Mouse (Mus musculus): ENCODE measurements around the gene Nrbp1. TPM values are rescaled to one million over a fixed set of nuclear protein-coding genes. Genes with fewer than 3 reads are reported as not detected.
"Not testable (repeated sequence)": the region's sequence is repeated elsewhere in the genome, so short reads cannot be mapped to it uniquely, and the experiment has no call there.

The Nrbp1 gene
- total RNA-seq, 2 experiments from 2014 or later: 83.8 to 85.2 TPM

DNA sequence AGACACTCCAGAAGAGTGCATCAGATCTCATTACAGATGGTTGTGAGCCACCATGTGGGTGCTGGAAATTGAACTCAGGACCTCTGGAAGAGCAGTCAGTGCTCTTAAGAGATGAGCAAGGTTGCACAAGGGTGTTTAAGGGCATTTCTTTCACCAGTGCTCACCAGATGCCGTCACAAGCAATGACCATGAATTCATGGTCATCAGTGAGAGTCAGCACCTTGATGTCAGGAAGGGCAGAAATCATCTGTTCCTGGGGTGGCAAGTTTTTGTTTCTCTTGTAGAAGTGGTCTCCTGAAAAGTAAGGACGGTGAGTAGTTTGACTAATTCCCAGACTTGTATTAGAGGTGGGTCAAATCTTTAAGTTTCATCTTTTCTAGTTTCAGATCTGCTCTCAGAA is 36.8 kb upstream of the Nrbp1 start:
- DNase-seq: no peak
- intact Hi-C loops (cut with DNase I): loop anchor here (2.0 kb wide), 1 partner anchor 15 kb away; no protein-coding TSS in a partner anchor

DNA sequence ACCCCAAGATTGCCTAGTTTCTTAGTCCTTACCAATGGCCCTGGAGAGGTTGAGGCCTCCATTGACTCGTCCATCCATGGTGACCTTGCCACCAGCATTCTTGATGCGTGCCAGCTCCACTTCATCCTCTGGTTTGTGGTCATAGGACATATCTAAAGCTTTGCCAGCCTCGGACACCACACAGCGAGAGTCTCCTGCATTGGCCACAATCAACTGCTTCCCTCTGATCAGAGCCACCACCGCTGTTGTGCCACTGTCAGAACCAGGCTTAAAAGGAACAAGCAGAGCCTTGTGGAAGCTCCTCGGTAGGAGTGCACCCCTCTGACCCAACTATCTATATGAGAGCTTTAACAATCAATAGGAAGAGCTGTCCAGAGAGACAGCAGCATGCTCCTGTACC is 36.2 kb upstream of the Nrbp1 start:
- no peak for DNase-seq
- intact Hi-C loops (cut with DNase I): no loop called here

DNA sequence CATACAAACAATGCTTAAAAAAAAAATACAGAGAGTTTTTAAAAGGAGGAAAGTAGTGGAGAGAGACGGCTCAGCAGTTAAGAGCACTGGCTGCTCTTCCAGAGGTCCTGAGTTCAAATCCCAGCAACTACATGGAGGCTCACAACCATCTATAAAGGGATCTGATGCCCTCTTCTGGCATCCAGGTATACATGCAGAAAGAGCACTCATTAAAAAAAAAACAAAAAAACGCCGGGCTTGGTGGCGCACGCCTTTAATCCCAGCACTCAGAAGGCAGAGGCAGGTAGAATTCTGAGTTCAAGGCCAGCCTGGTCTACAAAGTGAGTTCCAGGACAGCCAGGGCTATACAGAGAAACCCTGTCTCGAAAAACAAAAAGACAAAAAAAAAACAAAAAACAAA is 24.1 kb upstream of the Nrbp1 start:
- DNase-seq; intact Hi-C loops (cut with DNase I): not testable (repeated sequence)

DNA sequence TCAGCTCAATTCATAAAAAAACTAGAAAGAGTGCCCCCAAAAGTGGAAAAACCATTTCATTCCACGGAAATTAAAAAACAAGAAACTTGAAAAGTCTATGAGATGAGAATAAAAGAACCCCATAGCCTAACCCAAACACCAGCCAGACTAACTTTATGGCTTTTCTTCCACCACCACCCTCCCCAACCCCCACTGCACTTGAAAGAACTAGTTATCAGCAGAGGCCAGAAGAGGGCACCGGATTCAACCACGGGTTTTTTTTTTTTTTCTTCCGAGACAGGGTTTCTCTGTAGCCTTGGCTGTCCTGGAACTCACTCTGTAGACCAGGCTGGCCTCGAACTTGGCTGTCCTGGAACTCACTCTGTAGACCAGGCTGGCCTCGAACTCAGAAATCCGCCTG is 22.4 kb upstream of the Nrbp1 start:
- no peak for DNase-seq
- intact Hi-C loops (cut with DNase I): loop anchor here (2.0 kb wide), 1 partner anchor 15 kb away; the partner anchor contains the start of gene Zfp513

DNA sequence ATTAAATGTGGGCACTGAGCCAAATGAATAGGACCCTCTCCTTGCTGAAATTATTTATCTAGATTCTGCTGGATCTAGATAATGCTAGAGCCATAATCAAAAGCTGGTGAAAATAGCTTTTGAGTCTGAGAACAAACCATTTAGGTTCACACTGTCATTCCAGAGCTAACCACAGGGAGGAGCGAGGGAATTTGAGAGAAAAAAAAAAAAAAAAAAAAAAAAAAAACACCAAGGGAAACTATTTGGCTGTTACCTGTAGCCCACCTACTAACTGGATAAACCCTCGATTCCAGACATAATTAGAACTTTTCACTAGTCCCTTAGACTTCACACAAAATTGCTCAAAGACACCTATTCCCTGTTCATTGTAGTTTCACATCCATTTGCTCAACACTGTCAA is 21.6 kb upstream of the Nrbp1 start:
- intact Hi-C loops (cut with DNase I): loop anchor here (1.0 to 2.0 kb wide), 2 partner anchors 16 to 109 kb away; partner anchors contain the start of gene Zfp513
- peak in 1 of 2 experiments; percentile 45 for DNase-seq

DNA sequence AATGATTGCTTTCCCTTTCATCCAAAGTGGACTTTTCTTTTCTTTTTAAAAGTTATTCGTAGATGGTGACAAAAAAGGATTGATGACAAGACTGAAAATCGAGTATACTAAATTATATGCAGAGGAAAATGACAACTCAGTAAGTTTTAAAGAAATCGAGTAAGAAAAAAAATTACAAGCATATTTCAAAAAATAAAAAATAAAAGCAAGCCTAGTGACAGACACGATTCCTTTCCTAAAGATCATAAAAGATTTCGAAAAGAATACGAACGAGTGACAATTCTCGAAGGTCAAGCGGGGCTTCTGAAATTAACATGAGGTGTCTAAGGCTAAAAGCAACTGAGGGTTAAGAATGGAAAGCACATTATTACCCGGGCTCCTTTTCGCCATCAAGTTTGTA is 21.2 kb upstream of the Nrbp1 start:
- intact Hi-C loops (cut with DNase I): loop anchor here (1.0 to 2.0 kb wide), 2 partner anchors 17 to 109 kb away; partner anchors contain the start of gene Zfp513
- DNase-seq: no peak

DNA sequence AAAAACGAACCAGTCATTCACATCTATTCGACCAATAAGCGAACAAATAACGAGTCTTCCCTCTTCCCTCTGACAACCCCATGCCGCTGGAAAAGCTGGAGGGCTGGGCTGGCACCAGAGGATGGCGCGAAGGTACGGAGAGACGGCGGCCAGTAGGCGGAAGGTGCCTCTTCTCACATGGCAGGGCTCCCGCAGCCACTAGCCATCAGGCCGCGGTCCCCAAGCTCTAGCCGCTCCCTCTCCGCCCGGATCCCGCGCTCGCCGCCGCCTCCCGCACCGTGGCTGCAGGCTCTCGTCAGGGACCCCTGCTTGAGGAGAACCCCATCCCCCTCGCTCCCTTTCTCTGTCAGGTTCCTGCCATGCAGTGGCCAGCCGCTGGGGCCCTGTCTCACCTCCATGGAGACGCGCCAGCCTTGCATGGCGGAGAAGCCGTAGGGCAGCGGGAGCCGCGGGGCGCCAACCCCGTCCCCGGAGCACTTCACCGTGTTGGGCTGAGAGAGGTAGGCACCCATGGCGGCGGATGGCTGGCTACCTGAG is 20.7 kb upstream of the Nrbp1 start:
- DNase-seq: peak; percentile 64 to 68
- intact Hi-C loops (cut with DNase I): loop anchor here (1.0 to 2.0 kb wide), 3 partner anchors 17 to 108 kb away; partner anchors contain the start of genes Gm9970 and Zfp513

DNA sequence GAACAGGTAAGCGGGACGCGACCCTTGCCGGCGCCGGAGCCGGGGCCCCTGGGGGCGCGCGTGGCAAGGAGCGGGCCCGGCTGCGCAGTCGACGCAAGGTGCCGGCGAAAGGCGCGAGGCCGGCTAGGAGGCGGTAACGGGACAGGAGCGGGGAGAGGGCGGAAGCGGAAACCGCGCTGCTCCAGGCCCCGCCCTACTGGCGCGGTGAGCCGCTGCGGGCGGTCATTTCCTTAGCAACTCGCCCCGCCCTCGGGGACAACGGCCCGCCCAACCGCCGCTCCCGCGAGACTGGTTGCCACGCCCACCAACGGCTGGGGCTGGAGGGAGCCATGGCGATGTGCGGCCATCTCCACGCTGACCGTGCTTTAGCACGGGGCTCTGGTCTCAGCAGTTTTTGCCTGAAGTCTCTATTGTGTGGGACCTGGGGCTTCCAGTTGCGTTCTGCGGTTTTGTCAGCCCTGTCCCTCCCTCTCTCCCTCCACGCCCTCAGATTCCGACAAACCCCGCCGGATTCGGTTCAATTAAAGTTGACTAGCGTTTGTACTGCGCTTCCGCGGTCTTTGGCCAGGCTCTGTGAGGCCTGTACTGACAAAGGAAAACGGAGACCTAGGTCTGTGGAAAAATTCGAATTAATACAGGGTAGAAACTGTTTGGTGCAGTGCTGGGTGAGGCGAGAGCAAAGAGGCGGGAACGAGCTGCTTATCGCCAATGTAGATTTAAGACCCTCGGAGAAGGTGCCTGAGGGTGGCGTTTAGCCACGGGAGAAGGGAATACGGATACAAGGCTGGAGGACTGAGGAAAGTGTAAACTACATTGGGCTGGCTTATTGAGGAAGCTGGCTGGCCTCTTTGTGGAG is 20.0 kb upstream of the Nrbp1 start, which contains the start of gene Ppm1g:
Ppm1g (minus strand) TSS at position 240 of the 856 bp plus-strand sequence.
- intact Hi-C loops (cut with DNase I): loop anchor here (1.0 kb wide), 1 partner anchor 21 kb away; the partner anchor contains the start of gene Gm9970
- DNase-seq: peak; percentile 99

DNA sequence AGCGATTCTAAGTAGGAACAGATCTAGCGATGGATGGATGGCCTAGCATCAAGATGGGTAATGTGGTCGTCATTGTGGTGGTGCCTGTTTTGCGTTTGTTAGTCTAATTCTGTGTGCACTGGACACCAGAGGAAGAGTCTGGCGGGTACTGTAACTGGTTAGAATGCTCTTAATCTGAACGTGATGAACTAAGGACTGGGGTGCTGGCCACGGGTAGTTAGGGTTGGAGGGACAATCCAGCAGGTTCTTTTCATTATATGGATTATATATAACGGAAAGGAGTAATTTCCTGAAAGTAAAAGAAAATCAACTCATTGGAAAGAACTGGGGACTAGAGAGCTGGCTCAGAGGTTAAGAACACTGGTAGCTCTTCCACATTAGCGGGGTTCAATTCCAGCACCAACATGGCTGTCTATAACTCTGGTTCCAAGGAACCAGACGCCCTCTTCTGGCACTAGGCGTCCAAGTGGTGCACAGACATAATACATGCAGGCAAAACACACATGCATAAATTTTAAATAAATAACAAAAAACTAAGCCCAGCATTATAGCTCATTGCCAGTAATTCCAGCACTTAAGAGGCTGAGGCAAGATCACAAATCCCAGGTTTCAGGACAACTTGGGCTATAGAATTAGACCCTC is 19.2 kb upstream of the Nrbp1 start:
- intact Hi-C loops (cut with DNase I): no loop called here
- no peak for DNase-seq

DNA sequence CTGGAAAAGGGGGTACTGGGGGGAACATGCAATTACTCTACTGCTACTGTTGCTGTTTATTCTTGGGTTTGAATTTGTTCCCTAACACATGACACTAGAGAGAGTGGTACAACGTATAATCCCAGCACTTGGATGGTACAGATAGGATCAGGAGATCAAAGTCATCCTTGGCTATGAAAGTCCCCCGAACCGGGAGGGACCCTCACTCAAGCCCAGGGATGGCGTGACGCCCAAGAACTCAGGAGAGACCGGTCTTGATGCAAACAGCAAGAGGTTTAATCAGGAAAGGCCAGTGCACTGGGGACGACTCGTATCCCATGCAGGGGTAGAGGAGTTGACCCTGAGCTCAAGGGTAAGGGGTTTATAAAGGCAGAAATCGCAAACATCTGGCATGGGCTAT is 18.0 kb upstream of the Nrbp1 start:
- intact Hi-C loops (cut with DNase I): no loop called here
- no peak for DNase-seq

DNA sequence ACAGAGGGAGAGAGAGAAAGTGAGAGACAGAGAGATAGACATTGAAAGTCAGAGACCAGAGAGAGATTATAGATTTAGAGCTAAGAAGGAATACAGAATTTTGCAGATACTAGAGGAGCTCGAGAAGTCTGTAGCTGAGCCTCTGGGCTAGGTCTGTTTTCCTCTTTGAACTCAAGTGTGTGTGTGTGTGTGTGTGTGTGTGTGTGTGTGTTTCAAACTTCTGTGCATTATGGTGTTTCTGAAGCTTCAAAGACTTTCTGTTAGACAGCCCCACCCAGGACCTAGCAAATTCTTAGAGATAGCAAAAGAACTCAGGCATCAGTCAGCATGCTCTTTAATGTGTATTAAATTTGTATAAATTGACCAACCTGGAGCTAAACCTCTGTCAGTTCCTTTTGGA is 14.0 kb upstream of the Nrbp1 start:
- intact Hi-C loops (cut with DNase I): no loop called here
- DNase-seq: no peak

DNA sequence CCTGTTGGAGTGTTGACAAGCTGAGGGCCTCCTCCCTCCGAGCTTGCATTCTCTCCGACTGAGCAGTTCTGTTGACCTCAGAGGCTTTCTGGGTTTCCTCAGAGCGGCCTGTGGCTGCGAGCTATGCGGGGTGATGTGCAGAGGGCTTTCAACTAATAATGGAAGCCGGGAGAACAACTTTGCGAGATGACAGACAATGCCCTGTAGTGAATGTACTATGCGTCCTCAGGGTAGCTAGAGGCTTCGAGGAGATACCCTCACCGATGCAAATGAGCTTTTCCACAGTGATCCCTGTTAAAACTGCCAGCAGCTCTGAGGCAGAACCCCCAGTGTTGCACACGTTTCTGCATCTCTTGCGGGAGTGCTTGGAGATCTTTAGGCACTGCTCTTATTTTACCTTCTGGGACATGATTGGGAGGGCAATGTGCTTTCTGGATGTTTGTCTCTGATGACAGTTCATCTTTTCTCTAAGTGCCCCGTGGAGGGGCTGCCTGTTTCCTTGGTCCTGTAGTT is 914 bp downstream of the Nrbp1 start:
- DNase-seq: no peak
- intact Hi-C loops (cut with DNase I): loop anchor here (1.0 to 2.0 kb wide), 2 partner anchors 21 to 49 kb away; partner anchors contain the start of genes Ift172 and Ppm1g

DNA sequence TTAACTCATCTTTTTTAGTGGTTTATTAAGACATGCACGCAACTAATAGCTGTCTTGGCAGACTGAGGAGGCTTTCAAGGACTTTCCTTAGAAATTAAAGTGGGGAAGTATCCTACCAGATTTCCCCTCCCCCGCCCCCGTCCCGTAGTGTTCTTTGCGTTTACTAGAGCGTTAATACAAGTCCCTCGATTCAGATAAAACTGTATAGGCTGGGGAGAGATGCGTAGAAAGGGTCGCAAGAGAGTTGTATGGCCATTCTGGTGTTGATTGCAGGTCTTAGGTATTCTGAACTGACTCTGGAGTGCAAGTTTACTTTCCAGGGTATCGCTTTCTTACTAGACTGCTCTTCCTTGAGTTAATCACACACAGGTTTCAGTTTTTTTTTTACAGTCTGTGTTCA is 1.5 kb downstream of the Nrbp1 start:
- no peak for DNase-seq
- intact Hi-C loops (cut with DNase I): no loop called here

DNA sequence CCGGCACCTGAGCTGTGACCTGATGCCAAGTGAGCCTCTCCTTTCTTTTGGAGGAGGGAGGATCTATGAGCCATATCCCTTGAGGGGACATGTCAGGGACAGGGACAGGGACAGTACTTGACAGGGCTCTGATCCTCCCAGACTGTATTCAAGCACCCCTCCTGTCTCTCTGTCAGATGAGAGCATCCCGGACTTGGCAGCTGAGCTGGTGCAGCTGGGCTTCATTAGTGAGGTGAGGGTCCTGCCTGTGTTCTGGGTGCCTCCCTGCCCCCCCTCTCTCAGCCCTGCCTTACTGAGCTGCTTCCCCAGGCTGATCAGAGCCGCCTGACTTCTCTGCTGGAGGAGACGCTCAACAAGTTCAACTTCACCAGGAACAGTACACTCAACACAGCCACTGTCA is 10.1 kb downstream of the Nrbp1 start:
- no peak for DNase-seq
- intact Hi-C loops (cut with DNase I): no loop called here

DNA sequence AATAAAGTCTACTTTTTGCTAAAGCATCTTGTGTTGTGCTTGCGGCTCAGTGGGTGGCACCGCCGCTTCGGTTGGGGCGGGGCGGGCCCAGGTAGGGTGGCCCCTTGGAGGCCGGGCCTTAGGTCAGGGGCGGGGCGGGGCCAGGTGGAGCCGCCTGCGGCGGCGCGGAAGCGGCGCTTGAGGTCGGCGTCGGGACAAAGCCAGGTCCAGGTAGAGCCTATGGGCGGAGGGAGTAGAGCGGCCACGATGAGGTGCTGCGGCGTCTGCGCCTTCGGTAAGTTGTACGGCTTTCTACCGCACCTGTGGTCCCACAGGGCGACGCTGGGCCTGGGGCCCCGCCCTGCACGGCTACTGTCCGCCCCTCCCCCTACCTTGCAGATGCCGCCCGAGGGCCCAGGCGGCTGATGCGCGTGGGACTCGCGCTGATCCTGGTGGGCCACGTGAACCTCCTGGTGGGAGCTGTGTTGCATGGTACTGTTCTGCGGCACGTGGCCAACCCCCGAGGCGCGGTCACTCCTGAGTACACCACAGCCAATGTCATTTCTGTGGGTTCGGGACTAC is 11.0 kb downstream of the Nrbp1 start, which contains the start of gene Krtcap3:
Krtcap3 (plus strand) TSS at position 151 of the 561 bp plus-strand sequence.
- peak in 1 of 2 experiments; percentile 23 for DNase-seq
- intact Hi-C loops (cut with DNase I): no loop called here

DNA sequence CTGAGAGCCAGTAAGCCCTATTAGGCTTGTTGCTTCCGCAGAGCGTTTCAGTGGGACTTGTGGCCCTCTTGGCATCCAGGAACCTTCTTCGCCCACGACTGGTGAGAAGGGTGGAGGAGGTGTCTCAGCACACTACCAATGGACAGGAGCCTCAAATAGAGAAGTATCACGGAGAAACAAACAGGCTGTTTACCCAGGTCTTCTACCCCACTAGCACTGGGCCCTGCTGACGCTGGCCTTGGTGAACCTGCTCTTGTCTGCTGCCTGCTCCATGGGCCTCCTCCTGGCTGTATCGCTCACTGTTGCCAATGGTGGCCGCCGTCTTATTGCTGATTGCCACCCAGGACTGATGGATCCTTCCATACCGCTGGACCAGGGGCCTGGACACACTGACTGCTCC is 11.5 kb downstream of the Nrbp1 start:
- intact Hi-C loops (cut with DNase I): no loop called here
- no peak for DNase-seq

DNA sequence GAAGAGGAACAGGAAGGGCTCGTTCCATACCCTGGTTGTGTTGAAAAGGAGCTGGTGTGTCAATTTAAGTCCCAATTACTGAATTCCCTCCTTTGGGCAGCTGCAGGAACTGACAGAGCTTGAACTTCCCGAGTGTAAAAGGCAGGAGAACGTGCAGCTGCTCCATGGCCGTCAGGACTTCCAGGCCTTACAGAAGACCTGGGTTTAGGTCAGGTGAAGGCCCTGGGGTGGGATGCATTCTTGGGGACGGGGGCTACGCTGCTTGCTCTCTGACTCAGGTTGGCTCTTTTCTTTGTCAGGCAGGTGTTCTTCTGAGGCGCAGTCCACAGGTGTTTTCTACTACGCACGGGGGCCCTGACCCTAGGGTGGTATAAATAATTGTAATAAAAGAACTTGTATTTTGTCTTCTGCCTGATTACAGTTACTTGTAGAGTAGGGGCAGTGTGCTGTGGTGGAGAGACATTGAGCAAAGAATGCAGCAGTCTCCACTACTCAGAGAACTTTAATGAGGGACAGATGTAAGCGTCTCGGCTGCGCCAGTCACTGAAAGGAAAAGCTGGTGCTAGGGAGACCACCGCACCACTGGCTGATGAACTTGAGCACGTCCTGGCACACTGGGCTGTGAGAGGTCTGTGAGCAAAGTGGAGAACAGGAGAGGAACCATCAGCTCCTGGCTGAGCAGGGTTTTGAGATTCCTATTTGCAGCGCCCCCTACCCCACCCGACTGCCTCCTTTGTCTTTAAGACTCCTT is 12.3 kb downstream of the Nrbp1 start:
- DNase-seq: no peak
- intact Hi-C loops (cut with DNase I): no loop called here

DNA sequence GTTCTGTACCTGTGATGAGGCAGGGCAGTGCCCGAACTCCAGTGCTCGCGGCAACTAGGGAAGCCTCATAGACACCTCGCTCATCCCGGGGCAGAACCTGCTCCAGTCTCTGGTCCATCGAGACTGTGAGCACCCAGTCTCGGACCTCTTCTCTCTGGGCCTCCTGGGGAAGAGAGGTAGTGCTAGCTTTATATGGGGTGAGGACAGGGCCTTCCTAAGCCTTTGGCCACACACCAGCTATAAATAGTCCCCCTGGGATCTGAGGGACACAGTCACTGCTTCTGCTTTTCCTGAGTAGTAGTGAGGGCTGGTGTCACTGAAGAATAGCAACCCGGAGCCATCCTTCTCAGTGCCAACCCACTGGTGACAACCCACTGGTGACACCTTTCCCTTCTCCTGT is 13.1 kb downstream of the Nrbp1 start:
- intact Hi-C loops (cut with DNase I): no loop called here
- DNase-seq: no peak

DNA sequence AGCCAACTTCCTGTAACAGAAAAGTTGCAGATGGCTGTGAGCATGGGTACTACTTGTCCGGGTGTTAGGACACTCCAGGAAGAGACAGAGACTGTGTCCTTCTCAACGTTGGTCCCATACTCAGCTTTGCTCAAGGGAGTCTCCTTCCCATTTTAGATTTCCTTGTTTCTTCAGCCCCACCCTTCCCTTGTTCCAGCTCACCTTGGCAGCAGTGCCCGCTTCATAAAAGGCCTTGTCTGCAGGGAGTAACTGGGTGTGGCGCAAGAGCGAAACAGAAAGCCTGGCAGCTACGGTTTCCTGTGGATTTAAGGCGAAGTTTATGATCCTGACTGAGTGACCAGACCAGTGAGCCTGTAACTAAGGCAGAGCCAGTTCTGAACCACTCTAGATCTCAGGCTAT is 13.8 kb downstream of the Nrbp1 start:
- peak; percentile 45 to 53 for DNase-seq
- intact Hi-C loops (cut with DNase I): no loop called here

DNA sequence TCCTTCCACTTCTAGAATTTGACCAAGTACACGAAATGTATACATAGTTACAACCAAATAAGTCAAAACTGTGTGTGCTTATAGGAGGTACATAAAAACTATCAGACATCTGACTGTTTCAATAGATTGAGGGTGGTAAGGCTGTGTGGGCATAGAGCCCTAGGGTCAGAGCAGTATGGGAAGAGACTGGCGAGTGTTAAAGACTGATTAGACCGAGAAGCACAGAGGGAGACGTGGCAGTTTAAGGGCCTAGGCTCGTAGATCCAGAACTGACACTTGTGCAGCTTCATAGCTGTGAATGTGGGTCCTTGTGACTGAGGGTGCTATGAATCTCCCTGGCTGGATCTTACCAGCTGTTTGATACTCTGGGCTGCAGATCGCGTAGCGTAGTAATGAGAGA is 14.2 kb downstream of the Nrbp1 start:
- intact Hi-C loops (cut with DNase I): no loop called here
- no peak for DNase-seq

Measured in heart, postnatal 10 days (tissue).